Mouse (Mus musculus) liver (tissue): Measurements from ENCODE around the gene Grap2.

Source experiments
- DNase-seq: peaks from one replicate; pipeline ENCODE4 v3.0.0-alpha.2; 2020; ENCODE audit warnings: mixed read lengths

Gene Grap2

DNA sequence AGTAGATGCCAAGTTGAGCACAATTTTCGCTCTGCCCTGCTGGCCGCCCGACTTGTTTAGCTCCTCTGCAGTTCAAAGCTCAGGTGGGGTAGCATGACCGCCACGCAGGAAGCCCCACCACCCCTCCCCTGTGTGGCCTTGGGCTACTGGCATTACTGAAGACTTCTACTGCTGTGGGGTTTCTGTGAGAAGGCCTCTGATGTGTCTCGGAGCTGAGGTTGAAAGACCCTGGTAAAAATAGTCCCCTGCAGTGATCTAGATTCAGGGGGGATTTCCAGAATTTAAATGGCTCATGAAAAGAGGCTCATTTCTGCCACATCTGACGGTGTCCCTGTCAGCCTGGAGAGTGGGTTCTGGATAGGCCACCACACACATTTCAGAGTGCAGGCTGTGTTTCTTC lies 30.1 kb downstream of the Grap2 start:
- no peak for DNase-seq

DNA sequence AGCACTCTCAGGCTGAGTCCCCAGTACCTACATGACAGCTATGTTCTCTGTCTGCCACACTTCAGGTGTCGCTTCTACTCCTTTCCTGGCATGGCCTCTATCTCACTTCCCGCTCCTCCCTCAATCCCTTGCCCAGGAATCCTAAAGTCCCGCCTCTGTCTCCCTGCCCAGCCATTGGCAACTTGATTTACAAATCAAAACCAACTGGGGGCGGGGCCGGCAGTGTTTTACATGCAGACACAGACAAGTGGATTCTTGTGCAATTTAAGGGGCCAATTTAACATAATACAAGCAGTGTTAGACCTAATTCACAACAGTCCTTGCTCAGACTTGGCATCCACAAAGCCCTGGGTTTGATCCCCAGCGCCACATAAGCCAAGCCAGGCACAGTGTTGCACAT lies 31.6 kb downstream of the Grap2 start:
- DNase-seq, result no peak

DNA sequence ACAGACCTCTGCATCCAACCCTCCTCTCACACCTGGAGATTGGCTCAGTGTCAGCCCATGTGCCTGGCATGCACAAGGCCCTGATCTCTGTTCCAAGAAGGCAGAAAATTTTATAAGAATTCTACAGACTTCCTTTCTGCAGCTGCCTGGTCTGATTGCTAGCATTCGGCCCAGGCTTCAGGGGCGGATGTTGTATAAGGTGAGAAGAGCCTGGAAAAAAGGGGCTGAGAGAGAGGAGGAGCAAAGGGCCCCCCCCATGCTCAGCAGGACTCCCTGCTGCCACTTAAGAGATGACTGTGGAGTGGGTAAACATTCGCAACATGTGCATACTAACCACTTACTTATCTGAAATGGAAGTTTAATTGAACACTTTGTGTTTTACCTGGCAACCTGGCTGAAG lies 35.6 kb downstream of the Grap2 start:
- DNase-seq, result no peak

DNA sequence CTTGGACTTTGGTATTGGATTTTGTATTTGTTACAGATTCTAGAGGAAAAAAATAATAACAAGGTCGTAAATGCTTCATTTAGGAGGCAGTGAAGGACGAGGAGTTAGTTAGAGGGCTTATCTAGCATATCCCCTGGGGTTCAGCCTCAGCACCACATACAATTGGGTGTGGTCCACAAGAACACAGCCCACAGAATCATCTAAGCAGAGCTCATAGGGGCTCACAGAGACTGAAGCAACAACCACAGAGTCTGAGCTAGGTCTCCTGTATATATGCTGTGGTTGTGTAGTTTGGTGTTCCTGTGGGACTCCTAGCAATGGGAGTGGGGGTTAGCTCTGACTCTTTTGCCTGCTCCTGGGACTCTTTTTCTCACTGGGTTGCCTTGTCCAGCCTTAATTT lies 37.9 kb downstream of the Grap2 start:
- DNase-seq, result no peak

DNA sequence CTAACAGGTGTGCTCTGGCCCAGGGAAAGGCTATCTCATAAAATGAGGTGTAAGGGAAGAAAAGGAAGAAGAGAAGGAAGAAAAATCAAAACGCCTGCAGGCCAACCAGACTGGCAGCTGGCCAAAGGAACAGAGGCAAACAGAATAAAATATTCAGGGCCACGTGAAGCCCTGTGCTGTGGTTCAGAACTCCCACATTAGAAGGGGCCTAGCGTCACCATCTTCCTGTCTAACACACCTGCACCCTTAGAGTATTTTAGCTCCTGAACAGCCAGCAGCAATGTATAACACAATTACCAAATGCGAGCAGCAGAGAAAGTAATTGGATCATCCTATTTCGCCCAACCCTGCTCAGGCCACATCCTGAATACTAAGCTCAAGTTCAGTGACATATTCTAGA lies 39.1 kb downstream of the Grap2 start:
- DNase-seq, result no peak

DNA sequence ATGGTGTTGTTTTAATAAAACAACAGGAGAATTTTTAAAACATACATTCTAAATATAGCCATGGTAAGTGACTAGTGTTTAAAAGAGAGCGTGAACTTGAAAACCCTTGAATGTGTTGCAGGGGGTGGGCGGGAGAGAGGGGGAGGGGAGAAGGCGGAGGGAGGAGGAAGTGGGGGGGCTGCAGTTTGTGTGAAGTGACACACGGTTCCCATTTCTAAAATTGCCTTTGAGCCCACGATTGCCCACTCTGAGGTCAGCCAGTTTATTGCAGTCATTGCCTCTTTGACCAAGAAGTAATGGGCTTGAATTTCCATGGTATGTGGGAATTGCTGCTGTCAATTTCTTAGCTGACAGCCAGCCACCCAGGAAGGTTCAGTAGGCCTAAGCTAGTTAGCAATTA lies 41.5 kb downstream of the Grap2 start:
- DNase-seq, result no peak

DNA sequence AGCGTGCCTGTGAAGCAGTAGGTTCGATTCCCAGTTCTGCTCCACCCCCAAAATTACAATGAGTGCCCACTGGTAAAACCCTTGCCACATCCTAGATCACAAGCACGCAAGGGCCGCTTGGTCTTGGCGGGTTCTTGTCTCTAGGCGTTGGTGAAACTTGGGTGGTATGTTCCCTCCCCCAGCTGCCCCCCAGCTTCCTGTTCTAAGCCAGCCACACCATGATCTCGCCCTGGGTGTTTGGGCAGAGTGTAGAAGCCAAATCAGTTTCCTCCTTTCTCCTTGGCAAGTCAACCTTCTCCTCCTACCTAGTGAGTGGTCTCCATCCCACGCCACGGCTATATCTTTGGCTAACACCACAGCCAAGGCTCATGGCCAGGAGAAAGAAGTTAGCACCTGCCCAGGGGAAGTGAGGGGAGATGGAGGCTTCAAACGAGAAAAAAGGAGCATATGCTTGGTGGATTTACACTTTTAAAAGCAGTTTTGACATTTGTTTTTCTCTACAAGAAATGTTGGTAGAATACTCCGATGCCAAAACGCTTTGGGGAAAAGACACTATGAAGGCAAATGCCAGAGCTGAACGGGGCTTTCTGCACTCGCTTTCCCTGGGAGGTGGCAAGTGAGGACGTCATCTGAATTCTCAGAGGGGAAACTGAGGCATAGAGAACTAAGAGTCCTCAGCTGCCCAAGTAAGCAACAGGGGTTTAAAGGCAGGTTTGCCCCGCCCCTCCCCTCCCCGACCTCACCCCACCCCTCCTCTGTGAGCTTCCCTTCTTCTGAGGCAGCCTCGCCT lies 42.3 kb downstream of the Grap2 start:
- DNase-seq, result no peak

GRCm38 (mm10) chr15:80615290-80615570 lies 42.8 kb downstream of the Grap2 start:
- no peak for DNase-seq

- peak; percentile 44 for DNase-seq
These were observed 43.4 kb downstream of the Grap2 start for GRCm38 (mm10) chr15:80615636-80616383.

GRCm38 (mm10) chr15:80617839-80618238 lies 45.4 kb downstream of the Grap2 start:
- no peak for DNase-seq

DNA sequence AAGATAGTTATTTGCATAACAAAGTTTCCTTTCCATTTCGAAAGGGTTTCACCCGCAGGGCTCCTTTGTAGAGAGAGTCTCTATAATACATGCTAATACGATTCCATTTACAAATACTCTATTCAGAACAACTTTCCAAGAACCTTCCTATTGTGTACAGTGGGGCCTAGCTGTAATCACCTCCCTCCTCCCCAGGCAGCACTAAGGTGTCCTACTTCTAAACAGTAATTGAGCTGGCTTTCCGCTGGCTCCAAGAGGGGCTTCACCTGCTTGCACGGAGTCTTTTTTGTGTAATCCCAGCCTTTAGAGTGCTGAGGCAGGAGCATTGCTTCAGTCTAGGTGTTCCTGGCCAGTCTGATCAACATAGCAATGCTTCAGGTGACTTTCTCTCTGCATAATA lies 46.8 kb downstream of the Grap2 start:
- no peak for DNase-seq

GRCm38 (mm10) chr15:80619786-80620185 lies 47.4 kb downstream of the Grap2 start:
- DNase-seq, result no peak

- DNase-seq, result no peak
These were observed 48.0 kb downstream of the Grap2 start for GRCm38 (mm10) chr15:80620371-80620770.

- peak; percentile 88 for DNase-seq
These were observed 50.9 kb downstream of the Grap2 start for GRCm38 (mm10) chr15:80623171-80623837.

GRCm38 (mm10) chr15:80626472-80626871 lies 54.1 kb downstream of the Grap2 start:
- no peak for DNase-seq

GRCm38 (mm10) chr15:80630147-80630546 lies 57.8 kb downstream of the Grap2 start:
- no peak for DNase-seq

DNA sequence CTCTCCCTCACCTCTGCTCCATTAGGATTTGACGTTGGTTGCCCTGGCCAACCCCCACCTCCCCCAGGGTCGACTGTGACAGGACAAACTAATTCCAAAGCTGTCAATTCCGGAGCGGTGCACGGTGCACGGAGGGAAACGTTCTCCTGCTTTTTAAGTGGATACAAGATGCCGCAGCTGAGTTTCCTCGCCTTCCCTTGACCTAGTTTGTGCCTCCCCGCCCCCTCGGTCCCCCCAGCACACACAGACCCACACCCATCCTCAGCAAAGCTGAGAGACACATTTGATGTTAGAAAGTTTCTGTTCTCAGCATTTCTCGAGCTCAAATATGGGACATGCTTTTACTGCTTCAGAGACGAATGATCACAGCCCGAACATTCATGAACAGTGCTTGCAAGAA lies 58.3 kb downstream of the Grap2 start:
- DNase-seq, result no peak

DNA sequence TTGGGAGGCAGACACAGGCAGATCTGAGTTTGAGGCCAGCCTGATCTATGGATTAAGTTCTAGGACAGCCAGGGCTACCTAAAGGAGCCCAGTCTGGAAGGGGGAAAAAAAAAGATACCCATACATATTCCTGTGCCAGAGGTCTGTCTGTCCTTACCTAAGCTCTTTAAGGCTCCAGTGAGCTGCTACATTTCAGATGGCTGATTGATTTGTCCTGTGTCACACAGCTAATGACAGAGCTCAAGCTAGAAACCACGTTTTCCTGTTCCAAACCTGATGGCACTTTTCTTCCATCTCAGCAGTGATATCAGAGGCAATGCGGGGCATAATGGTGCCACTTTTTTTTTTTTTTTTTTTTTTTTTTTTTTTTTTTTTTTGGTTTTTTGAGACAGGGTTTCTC lies 58.9 kb downstream of the Grap2 start:
- DNase-seq, result no peak

GRCm38 (mm10) chr15:80632280-80632893 lies 60.0 kb downstream of the Grap2 start:
- no peak for DNase-seq

DNA sequence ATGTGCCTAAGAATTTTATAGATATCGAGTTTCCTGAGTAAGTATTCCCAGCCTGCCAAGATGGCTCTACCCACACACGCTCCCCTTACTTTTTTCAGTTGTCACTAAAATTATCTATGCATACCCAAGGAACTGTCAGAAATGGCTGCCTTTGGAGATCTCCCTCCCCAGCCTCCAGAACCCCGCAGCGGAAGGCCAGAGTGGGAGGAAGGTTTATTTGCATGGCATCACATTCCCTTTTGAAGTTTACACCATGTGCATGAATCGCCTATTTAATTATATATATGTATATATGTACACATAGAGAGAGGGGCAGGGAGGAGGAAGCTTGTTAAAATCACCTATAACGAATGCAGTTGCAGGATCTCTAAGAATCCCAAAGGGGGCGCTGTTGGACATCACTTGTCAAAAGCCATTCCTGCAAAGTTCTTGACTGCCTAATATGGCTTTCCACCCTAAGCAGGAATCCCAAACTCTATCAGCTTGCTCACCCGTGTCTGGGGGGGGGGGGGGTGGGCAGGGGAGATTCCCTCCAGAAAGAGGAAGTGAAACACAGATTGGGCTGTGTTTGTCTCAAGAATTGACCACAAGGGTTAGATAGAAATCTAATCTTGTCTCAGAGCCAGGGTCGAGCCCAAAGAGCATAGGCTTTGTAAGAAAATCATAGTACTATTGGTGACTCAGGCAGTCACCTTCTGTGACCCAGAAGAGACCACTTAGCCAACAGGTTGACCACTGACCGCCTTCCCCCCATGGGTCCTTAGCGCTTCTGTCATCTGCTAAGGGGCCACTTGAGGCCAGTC lies 62.2 kb downstream of the Grap2 start:
- peak; percentile 48 for DNase-seq

GRCm38 (mm10) chr15:80636757-80637372 lies 64.5 kb downstream of the Grap2 start:
- no peak for DNase-seq

DNA sequence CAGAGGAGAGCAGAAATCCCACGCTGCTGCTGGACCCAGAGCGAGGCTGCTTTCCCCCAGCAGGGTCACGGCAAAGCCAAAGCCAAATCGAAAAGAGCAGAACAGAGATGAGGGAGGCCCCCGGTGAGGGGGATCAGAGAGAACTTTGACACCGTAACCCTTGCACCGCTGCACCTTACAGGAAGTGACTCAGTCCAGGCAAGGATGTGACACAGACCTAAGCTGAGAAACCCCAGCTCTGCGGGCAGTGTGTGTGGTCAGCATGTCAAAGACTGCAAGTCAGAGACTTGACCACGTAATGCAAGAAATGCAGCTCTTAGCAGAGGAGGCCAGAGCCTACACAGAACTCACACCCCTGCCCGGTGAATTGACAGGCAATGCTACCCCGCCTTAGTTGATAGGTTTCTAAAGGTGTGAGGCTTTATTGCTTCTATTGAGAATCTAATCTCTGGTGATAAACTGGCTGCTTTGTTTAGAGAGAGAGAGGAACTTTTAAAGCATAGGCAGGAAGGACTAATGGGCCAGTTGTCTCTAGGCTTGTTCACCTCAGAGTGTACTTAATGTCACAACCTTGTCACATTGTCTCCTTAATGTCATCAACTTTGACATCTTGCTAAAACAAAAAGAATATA lies 66.8 kb downstream of the Grap2 start:
- no peak for DNase-seq
